Mouse (Mus musculus) neural tube, embryonic 12.5 days (tissue): ENCODE measurements around the gene Prrt1. TPM values are rescaled to one million over a fixed set of nuclear protein-coding genes. Genes with fewer than 3 reads are reported as not detected.

Experiments
- ATAC-seq: fragments of 200-750 bp; cut with Nextera tagmentation; 2 replicates; pipeline ENCODE4 v1.8.0; 2017; ENCODE audit warnings: low read depth, mild to moderate bottlenecking, moderate TSS enrichment, moderate library complexity; ENCODE audit not compliant: low FRiP score
- H3K27ac ChIP-seq: fragments of 300-500 bp; sonication (generic); 2 replicates; pipeline ENCODE4 v1.5.1; 2016
- H3K27me3 ChIP-seq: fragments of 300-500 bp; sonication (generic); replicated peaks from 2 replicates; pipeline ENCODE4 v1.6.1; 2016; ENCODE audit warnings: mild to moderate bottlenecking
- H3K36me3 ChIP-seq: fragments of 300-500 bp; sonication (generic); 2 replicates; pipeline ENCODE4 v1.6.1; 2016; ENCODE audit warnings: mild to moderate bottlenecking
- H3K4me1 ChIP-seq: fragments of 300-500 bp; sonication (generic); 2 replicates; pipeline ENCODE4 v1.6.1; 2016
- H3K4me2 ChIP-seq: fragments of 300-500 bp; sonication (generic); replicated peaks from 2 replicates; pipeline ENCODE4 v1.6.1; 2016; ENCODE audit warnings: mild to moderate bottlenecking
- H3K4me3 ChIP-seq: fragments of 300-500 bp; sonication (generic); 2 replicates; pipeline ENCODE4 v1.5.1; 2016
- H3K9ac ChIP-seq: fragments of 300-500 bp; sonication (generic); 2 replicates; pipeline ENCODE4 v1.6.1; 2016; ENCODE audit warnings: mild to moderate bottlenecking
- H3K9me3 ChIP-seq: fragments of 300-500 bp; sonication (generic); 2 replicates; pipeline ENCODE4 v1.6.1; 2016; ENCODE audit warnings: mild to moderate bottlenecking
- WGBS: fragments of 180-500 bp; shearing (Covaris S2); methylation state at CpG from one replicate; pipeline ENCODE4 v1.1.7; 2016; 5-methylcytosine and 5-hydroxymethylcytosine counted together
- polyA plus RNA-seq: library from polyadenylated mRNA; unstranded; fragments of >200 nt; fragmentation: Nextera tagmentation; extraction: Ambion mirVana; gene quantifications from 2 replicates; pipeline ENCODE4 v1.2.1, GENCODE M21; 2016

Gene Prrt1
- polyA plus RNA-seq, result 1.4 and 1.6 TPM in 2 replicates

GRCm38 (mm10) chr17:34629221-34629751 is at the start of gene Prrt1:
Gene Prrt1, plus strand, starts transcription at chr17:34629533.
- 3% methylated on average over 16 of the region's 16 CpGs for WGBS
- peak within 1 kb of the TSS; percentile 86 for H3K4me2 ChIP-seq
- peak within 1 kb of the TSS; percentile 60 for H3K9ac ChIP-seq
- H3K36me3 ChIP-seq, result no peaks in the 10 kb centered on the region
- H3K27me3 ChIP-seq, result peaks cover 45% of the 10 kb centered on the region
- ATAC-seq, result no peak
- H3K4me1 ChIP-seq, result peaks cover 57% of the 10 kb centered on the region
- H3K4me3 ChIP-seq, result peak within 1 kb of the TSS; percentile 60
- H3K27ac ChIP-seq, result no peak within 1 kb of the TSS
- H3K9me3 ChIP-seq, result no peaks in the 10 kb centered on the region

GRCm38 (mm10) chr17:34582528-34582927 is 46.8 kb upstream of the Prrt1 start:
- H3K27me3 ChIP-seq, result no peaks in the 10 kb centered on the region
- no peak for ATAC-seq
- no peak overlapping the region for H3K9ac ChIP-seq
- H3K27ac ChIP-seq, result no peak overlapping the region
- no peak overlapping the region for H3K4me3 ChIP-seq
- H3K9me3 ChIP-seq, result no peaks in the 10 kb centered on the region
- H3K4me1 ChIP-seq, result peaks cover 17% of the 10 kb centered on the region
- 86% methylated on average over 12 of the region's 12 CpGs for WGBS
- H3K36me3 ChIP-seq, result no peaks in the 10 kb centered on the region
- no peak overlapping the region for H3K4me2 ChIP-seq

- Histone ChIP-seq H3K9ac (no peak overlapping the region), H3K4me2 (0 out of 2 replicates have a peak overlapping the region, but pooled peaks have one; percentile 14), H3K27me3 (no peaks in the 10 kb centered on the region), H3K36me3 (no peaks in the 10 kb centered on the region), H3K9me3 (no peaks in the 10 kb centered on the region), H3K27ac (no peak overlapping the region), H3K4me1 (peaks cover 24% of the 10 kb centered on the region), H3K4me3 (no peak overlapping the region)
- 67% methylated on average over 7 of the region's 7 CpGs for WGBS
- ATAC-seq, result no peak
Observed at GRCm38 (mm10) chr17:34583397-34583796, 45.9 kb upstream of the Prrt1 start.

- no peak for ATAC-seq
- Histone ChIP-seq H3K36me3 (no peaks in the 10 kb centered on the region), H3K9me3 (no peaks in the 10 kb centered on the region), H3K27ac (no peak overlapping the region), H3K4me2 (0 out of 2 replicates have a peak overlapping the region, but pooled peaks have one; percentile 14), H3K4me3 (no peak overlapping the region), H3K27me3 (no peaks in the 10 kb centered on the region), H3K4me1 (peaks cover 28% of the 10 kb centered on the region), H3K9ac (no peak overlapping the region)
- 93% methylated on average over 8 of the region's 8 CpGs for WGBS
Observed at GRCm38 (mm10) chr17:34583819-34584218, 45.5 kb upstream of the Prrt1 start.

- peaks cover 40% of the 10 kb centered on the region for H3K4me1 ChIP-seq
- 84% methylated on average over 8 of the region's 8 CpGs for WGBS
- H3K36me3 ChIP-seq, result no peaks in the 10 kb centered on the region
- no peak overlapping the region for H3K9ac ChIP-seq
- H3K4me2 ChIP-seq, result no peak overlapping the region
- no peaks in the 10 kb centered on the region for H3K27me3 ChIP-seq
- H3K4me3 ChIP-seq, result no peak overlapping the region
- ATAC-seq, result no peak
- H3K9me3 ChIP-seq, result no peaks in the 10 kb centered on the region
- H3K27ac ChIP-seq, result no peak overlapping the region
Observed at GRCm38 (mm10) chr17:34585121-34585520, 44.2 kb upstream of the Prrt1 start.

- WGBS, result 17% methylated on average over 32 of the region's 32 CpGs
- peak; percentile 34 for ATAC-seq
- peak overlapping the region; percentile 90 for H3K9ac ChIP-seq
- H3K27ac ChIP-seq, result peak overlapping the region; percentile 98
- H3K4me3 ChIP-seq, result peak overlapping the region; percentile 65
- no peaks in the 10 kb centered on the region for H3K9me3 ChIP-seq
- peaks cover 50% of the 10 kb centered on the region for H3K4me1 ChIP-seq
- no peaks in the 10 kb centered on the region for H3K36me3 ChIP-seq
- no peaks in the 10 kb centered on the region for H3K27me3 ChIP-seq
- peak overlapping the region; percentile 90 for H3K4me2 ChIP-seq
Observed at GRCm38 (mm10) chr17:34585877-34586771, 43.2 kb upstream of the Prrt1 start.

- Histone ChIP-seq H3K4me3 (peak overlapping the region; percentile 65), H3K9me3 (no peaks in the 10 kb centered on the region), H3K27ac (peak overlapping the region; percentile 98), H3K4me1 (peaks cover 56% of the 10 kb centered on the region), H3K36me3 (no peaks in the 10 kb centered on the region), H3K9ac (peak overlapping the region; percentile 90), H3K4me2 (peak overlapping the region; percentile 90), H3K27me3 (no peaks in the 10 kb centered on the region)
- WGBS, result 0% methylated on average over 38 of the region's 38 CpGs
- ATAC-seq, result peak; percentile 79
Observed at GRCm38 (mm10) chr17:34586796-34587422, 42.4 kb upstream of the Prrt1 start.

- H3K27me3 ChIP-seq, result no peaks in the 10 kb centered on the region
- H3K4me2 ChIP-seq, result peak overlapping the region; percentile 90
- peak overlapping the region; percentile 65 for H3K4me3 ChIP-seq
- H3K4me1 ChIP-seq, result peaks cover 56% of the 10 kb centered on the region
- H3K36me3 ChIP-seq, result no peaks in the 10 kb centered on the region
- peak overlapping the region; percentile 90 for H3K9ac ChIP-seq
- ATAC-seq, result peak; percentile 80
- 0% methylated on average over 50 of the region's 50 CpGs for WGBS
- no peaks in the 10 kb centered on the region for H3K9me3 ChIP-seq
- peak overlapping the region; percentile 98 for H3K27ac ChIP-seq
Observed at GRCm38 (mm10) chr17:34587423-34587811, 41.9 kb upstream of the Prrt1 start.

- peaks cover 59% of the 10 kb centered on the region for H3K4me1 ChIP-seq
- no peak for ATAC-seq
Observed at GRCm38 (mm10) chr17:34587814-34588213, 41.5 kb upstream of the Prrt1 start.

GRCm38 (mm10) chr17:34588767-34589166 is 40.6 kb upstream of the Prrt1 start:
- Histone ChIP-seq H3K27ac (no peak overlapping the region), H3K4me1 (peaks cover 67% of the 10 kb centered on the region), H3K9me3 (no peaks in the 10 kb centered on the region), H3K36me3 (no peaks in the 10 kb centered on the region), H3K27me3 (no peaks in the 10 kb centered on the region), H3K4me3 (no peak overlapping the region), H3K4me2 (peak overlapping the region; percentile 18; the same call in 1 of the 2 replicates), H3K9ac (no peak overlapping the region)
- no peak for ATAC-seq
- 55% methylated on average over 3 of the region's 3 CpGs for WGBS

More at GRCm38 (mm10) chr17:34587814-34588213, 41.5 kb upstream of the Prrt1 start:
- peak overlapping the region; percentile 90 for H3K4me2 ChIP-seq
- peak overlapping the region; percentile 65 for H3K4me3 ChIP-seq
- no peaks in the 10 kb centered on the region for H3K36me3 ChIP-seq
- peak overlapping the region; percentile 90 for H3K9ac ChIP-seq
- peak overlapping the region; percentile 98 for H3K27ac ChIP-seq
- no peaks in the 10 kb centered on the region for H3K27me3 ChIP-seq
- 3% methylated on average over 19 of the region's 19 CpGs for whole genome bisulfite sequencing
- no peaks in the 10 kb centered on the region for H3K9me3 ChIP-seq

GRCm38 (mm10) chr17:34589206-34589605 is 40.1 kb upstream of the Prrt1 start:
- 54% methylated on average over 7 of the region's 7 CpGs for WGBS
- H3K27ac ChIP-seq, result no peak overlapping the region

GRCm38 (mm10) chr17:34589681-34590101 is 39.6 kb upstream of the Prrt1 start, which contains the start of gene Gpsm3:
Gene Gpsm3, plus strand, starts transcription at chr17:34589806.
- Histone ChIP-seq H3K9ac (no peak within 1 kb of the TSS; the same call in 1 of the 2 replicates), H3K36me3 (peaks cover 4% of the 10 kb centered on the region; the same call in 1 of the 2 replicates), H3K4me3 (no peak within 1 kb of the TSS), H3K27me3 (no peaks in the 10 kb centered on the region), H3K9me3 (no peaks in the 10 kb centered on the region), H3K4me1 (peaks cover 76% of the 10 kb centered on the region), H3K4me2 (peak within 1 kb of the TSS; percentile 93), H3K27ac (no peak within 1 kb of the TSS)
- no peak for ATAC-seq
- 41% methylated on average over 7 of the region's 7 CpGs for WGBS

More at GRCm38 (mm10) chr17:34589206-34589605, 40.1 kb upstream of the Prrt1 start:
- Histone ChIP-seq H3K4me2 (peak overlapping the region; percentile 35), H3K27me3 (no peaks in the 10 kb centered on the region), H3K36me3 (no peaks in the 10 kb centered on the region), H3K9me3 (no peaks in the 10 kb centered on the region), H3K4me3 (no peak overlapping the region), H3K4me1 (peaks cover 71% of the 10 kb centered on the region), H3K9ac (no peak overlapping the region)
- no peak for ATAC-seq
